Mouse (Mus musculus): ENCODE results near the gene Vhl.

GRCm38 (mm10) chr6:113638302-113639040, 14.7 kb downstream of the Vhl start, which contains the start of gene Irak2:
- TF ChIP-seq CTCF (IDR thresholded peaks at IDR 0.05; ENCODE audit: control insufficient read depth, insufficient read depth, low read length) (peak; percentile 96), POLR2A (IDR thresholded peaks at IDR 0.05; ENCODE audit: borderline replicate concordance, control insufficient read depth, low read depth, low read length) (peak; percentile 93)
